ENCODE assay signal across 21 mouse cellular contexts in genomic region chr7:27384134-27384533, GRCm38 (mm10). TPM values are rescaled to one million over a fixed set of nuclear protein-coding genes. Genes with fewer than 3 reads are reported as not detected.
DNase-seq lines count a peak whose midpoint lies in the region; ATAC-seq lines count a peak whose summit lies in the region.
"Had no signal": no experiment of that assay in that cellular context is flagged by ENCODE, and none has a peak within 500 bp of the region (broad histone marks: within the 10 kb centered on the region; RNA-seq: fewer than 3 reads in every experiment).

No protein-coding gene starts in this region.

- ATAC-seq in hindbrain, embryonic 16.5 days, result peak; percentile 32; the same call in 1 of the 2 replicates
- ATAC-seq in hindbrain, embryonic 11.5 days (ENCODE audit: low FRiP score), result no peak
- ATAC-seq in midbrain, embryonic 15.5 days (replicated peaks), result no peak
- ATAC-seq: forebrain, embryonic 15.5 days had no signal

- no peak overlapping the region for H3K9ac ChIP-seq in hindbrain, embryonic 16.5 days (ENCODE audit: low read depth, low read length)
- H3K9ac ChIP-seq in hindbrain, embryonic 11.5 days (ENCODE audit: low read depth, low read length), result no peak overlapping the region
- H3K9ac ChIP-seq in midbrain, embryonic 15.5 days, result no peak overlapping the region
- H3K9ac ChIP-seq: forebrain, embryonic 15.5 days; liver, embryonic 15.5 days had no signal

- no peaks in the 10 kb centered on the region for H3K4me1 ChIP-seq in hindbrain, embryonic 16.5 days (ENCODE audit: control insufficient read depth, insufficient read depth, low read depth, low read length)
- H3K4me1 ChIP-seq in hindbrain, embryonic 11.5 days (replicated peaks; ENCODE audit: control insufficient read depth, insufficient read depth, low read length), result no peaks in the 10 kb centered on the region
- peaks cover 4% of the 10 kb centered on the region; the same call in 1 of the 2 replicates for H3K4me1 ChIP-seq in midbrain, embryonic 10.5 days
- no peaks in the 10 kb centered on the region for H3K4me1 ChIP-seq in midbrain, embryonic 15.5 days
- H3K4me1 ChIP-seq: forebrain, embryonic 15.5 days had no signal

- no peak overlapping the region for H3K4me2 ChIP-seq in hindbrain, embryonic 16.5 days (ENCODE audit: low read length)
- H3K4me2 ChIP-seq in hindbrain, embryonic 11.5 days (replicated peaks; ENCODE audit: low read depth, low read length), result no peak overlapping the region
- H3K4me2 ChIP-seq in midbrain, embryonic 15.5 days, result no peak overlapping the region
- H3K4me2 ChIP-seq: forebrain, embryonic 15.5 days had no signal

- H3K27me3 ChIP-seq in hindbrain, embryonic 16.5 days (replicated peaks; ENCODE audit: control insufficient read depth, insufficient read depth, low read length), result peaks cover 4% of the 10 kb centered on the region; the same call in 1 of the 2 replicates
- no peaks in the 10 kb centered on the region for H3K27me3 ChIP-seq in hindbrain, embryonic 11.5 days (ENCODE audit: control insufficient read depth, insufficient read depth, low read length)
- peaks cover 10% of the 10 kb centered on the region; the same call in 1 of the 2 replicates for H3K27me3 ChIP-seq in midbrain, embryonic 10.5 days (ENCODE audit: low read depth, poor library complexity, severe bottlenecking)
- H3K27me3 ChIP-seq in midbrain, embryonic 15.5 days (replicated peaks), result peaks cover under 1% of the 10 kb centered on the region; the same call in 1 of the 2 replicates
- H3K27me3 ChIP-seq: forebrain, embryonic 15.5 days had no signal

- no peak for DNase-seq in hindbrain, embryonic 11.5 days (ENCODE audit: low spot score)
- DNase-seq in midbrain, embryonic 10.5 days (ENCODE audit: low spot score), result no peak
- peak; percentile 83 for DNase-seq in cerebellum, adult 11-12 months
- DNase-seq in cerebellum, postnatal 36 days, result peak; percentile 64 to 71
- DNase-seq in frontal cortex, postnatal 25 days (ENCODE audit: low spot score in 2 of 2), result no peak
- DNase-seq in left cerebral cortex, adult 18-20 months (ENCODE audit: low spot score in 2 of 2), result no peak
- DNase-seq: right cerebral cortex, postnatal 25 days had no signal

- no peaks in the 10 kb centered on the region for H3K36me3 ChIP-seq in hindbrain, embryonic 16.5 days (ENCODE audit: control insufficient read depth, insufficient read depth, low read length)
- no peaks in the 10 kb centered on the region for H3K36me3 ChIP-seq in hindbrain, embryonic 11.5 days (ENCODE audit: control insufficient read depth, insufficient read depth, low read length)
- no peaks in the 10 kb centered on the region for H3K36me3 ChIP-seq in midbrain, embryonic 10.5 days
- no peaks in the 10 kb centered on the region for H3K36me3 ChIP-seq in midbrain, embryonic 15.5 days (replicated peaks)
- H3K36me3 ChIP-seq: forebrain, embryonic 15.5 days; G1E; liver, embryonic 15.5 days had no signal

- H3K27ac ChIP-seq in hindbrain, embryonic 16.5 days (ENCODE audit: low read depth, low read length), result no peak overlapping the region
- no peak overlapping the region for H3K27ac ChIP-seq in hindbrain, embryonic 11.5 days (ENCODE audit: low read depth, low read length)
- 0 out of 2 replicates have a peak overlapping the region, but pooled peaks have one; percentile 33 for H3K27ac ChIP-seq in midbrain, embryonic 10.5 days (replicated peaks)
- no peak overlapping the region for H3K27ac ChIP-seq in midbrain, embryonic 15.5 days
- H3K27ac ChIP-seq: forebrain, embryonic 15.5 days had no signal

- H3K9me3 ChIP-seq in hindbrain, embryonic 16.5 days (ENCODE audit: control insufficient read depth, low read length), result no peaks in the 10 kb centered on the region
- H3K9me3 ChIP-seq in hindbrain, embryonic 11.5 days (ENCODE audit: control insufficient read depth, low read length), result no peaks in the 10 kb centered on the region
- no peaks in the 10 kb centered on the region; the same call in 1 of the 2 replicates for H3K9me3 ChIP-seq in midbrain, embryonic 10.5 days (replicated peaks)
- H3K9me3 ChIP-seq in midbrain, embryonic 15.5 days, result no peaks in the 10 kb centered on the region
- H3K9me3 ChIP-seq: forebrain, embryonic 15.5 days; G1E; liver, embryonic 15.5 days had no signal

- no peak overlapping the region for H3K4me3 ChIP-seq in hindbrain, embryonic 16.5 days (ENCODE audit: low read length)
- no peak overlapping the region for H3K4me3 ChIP-seq in hindbrain, embryonic 11.5 days (ENCODE audit: low read depth, low read length)
- no peak overlapping the region for H3K4me3 ChIP-seq in midbrain, embryonic 10.5 days
- no peak overlapping the region for H3K4me3 ChIP-seq in midbrain, embryonic 15.5 days
- H3K4me3 ChIP-seq: erythroblast, embryonic 14.5 days; forebrain, embryonic 15.5 days; liver, embryonic 15.5 days had no signal

- 59% methylated on average over 5 of the region's 5 CpGs for WGBS in hindbrain, embryonic 16.5 days
- 64% methylated on average over 5 of the region's 5 CpGs for WGBS in hindbrain, embryonic 11.5 days
- 76% methylated on average over 5 of the region's 5 CpGs for WGBS in midbrain, embryonic 10.5 days
- WGBS in midbrain, embryonic 15.5 days, result 53% methylated on average over 5 of the region's 5 CpGs

RNA-seq across cellular contexts. Expression of gene Gm20479, which starts 26.9 kb away (rescaled TPM):
- not detected in 2 replicates for polyA plus RNA-seq in hindbrain, embryonic 16.5 days (2015; fragmentation: Nextera tagmentation; extraction: Ambion mirVana)
- 0.33 and 0.57 TPM in 2 replicates for polyA plus RNA-seq in hindbrain, embryonic 11.5 days (2014; fragmentation: Nextera tagmentation; extraction: Ambion mirVana)
- 0.48 and 0.82 TPM in 2 replicates for polyA plus RNA-seq in midbrain, embryonic 10.5 days (2016; fragmentation: Nextera tagmentation; extraction: Ambion mirVana)
- not detected in 2 replicates for polyA plus RNA-seq in midbrain, embryonic 15.5 days (2015; fragmentation: Nextera tagmentation; extraction: Ambion mirVana)
- not detected for total RNA-seq in left cerebral cortex, adult 18-20 months (2021)
- total RNA-seq: G1E; heart, adult 18-20 months; hematopoietic stem cell, adult 5-6 weeks; layer of hippocampus, postnatal 25 days had no signal
- polyA plus RNA-seq: C2C12; embryonic facial prominence, embryonic 11.5 days; erythroblast, embryonic 14.5 days; heart, embryonic 14.5 days; kidney, adult 2 months; neural tube, embryonic 14.5 days had no signal

RNA-seq across cellular contexts. Expression of gene Shkbp1, which starts 28.3 kb away (rescaled TPM):
- 31.6 and 38.0 TPM in 2 replicates for polyA plus RNA-seq in hindbrain, embryonic 16.5 days (2015; fragmentation: Nextera tagmentation; extraction: Ambion mirVana)
- polyA plus RNA-seq in hindbrain, embryonic 11.5 days (2014; fragmentation: Nextera tagmentation; extraction: Ambion mirVana), result 51.5 and 56.7 TPM in 2 replicates
- polyA plus RNA-seq in midbrain, embryonic 10.5 days (2016; fragmentation: Nextera tagmentation; extraction: Ambion mirVana), result 71.7 and 77.2 TPM in 2 replicates
- polyA plus RNA-seq in midbrain, embryonic 15.5 days (2015; fragmentation: Nextera tagmentation; extraction: Ambion mirVana), result 63.9 and 64.7 TPM in 2 replicates
- 10 to 100 TPM; 27.9 to 33.2 TPM for total RNA-seq in left cerebral cortex, adult 18-20 months (2021)

RNA-seq across cellular contexts. Expression of gene Ltbp4, which starts 46.6 kb away (rescaled TPM):
- 14.1 and 17.2 TPM in 2 replicates for polyA plus RNA-seq in hindbrain, embryonic 16.5 days (2015; fragmentation: Nextera tagmentation; extraction: Ambion mirVana)
- polyA plus RNA-seq in hindbrain, embryonic 11.5 days (2014; fragmentation: Nextera tagmentation; extraction: Ambion mirVana), result 2.4 and 3.9 TPM in 2 replicates
- polyA plus RNA-seq in midbrain, embryonic 10.5 days (2016; fragmentation: Nextera tagmentation; extraction: Ambion mirVana), result 7.0 and 9.0 TPM in 2 replicates
- 13.4 and 15.7 TPM in 2 replicates for polyA plus RNA-seq in midbrain, embryonic 15.5 days (2015; fragmentation: Nextera tagmentation; extraction: Ambion mirVana)
- 10 to 100 TPM; 42.2 to 46.6 TPM for total RNA-seq in left cerebral cortex, adult 18-20 months (2021)
- total RNA-seq: hematopoietic stem cell, adult 5-6 weeks had no signal

Comparison
In these comparisons a context has a peak if more than half of its experiments do, and no peak if none do; other contexts are left out.
1. DNase-seq: peak in cerebellum, adult 11-12 months (single experiment) and cerebellum, postnatal 36 days (2 of 2); none in hindbrain, embryonic 11.5 days (single experiment), midbrain, embryonic 10.5 days (single experiment), frontal cortex, postnatal 25 days (0 of 2) and left cerebral cortex, adult 18-20 months (0 of 2).